Mouse (Mus musculus) heart, embryonic 16.5 days (tissue): ENCODE measurements at regions not wholly inside any gene's neighbourhood (a gene's known extent, or its start where the extent isn't known, plus 50 kb on each side); places are given as distances from the start of the nearest gene placed in this dataset.

Experiments
- ATAC-seq: fragments of 200-750 bp; cut with Nextera tagmentation; replicated peaks from 2 replicates; pipeline ENCODE4 v1.8.0; 2017; ENCODE audit warnings: moderate number of reproducible peaks; ENCODE audit not compliant: insufficient read depth, low FRiP score; ENCODE audit errors: extremely low read depth
- H3K27ac ChIP-seq: fragments of 300-500 bp; sonication (generic); 2 replicates; pipeline ENCODE4 v1.5.1; 2014; ENCODE audit warnings: mild to moderate bottlenecking, low read length, control low read depth, moderate library complexity
- H3K27me3 ChIP-seq: fragments of 300-500 bp; sonication (generic); 2 replicates; pipeline ENCODE4 v1.6.1; 2014; ENCODE audit warnings: low read length, mixed read lengths; ENCODE audit not compliant: control insufficient read depth, insufficient read depth
- H3K36me3 ChIP-seq: fragments of 300-500 bp; sonication (generic); 2 replicates; pipeline ENCODE4 v1.6.1; 2014; ENCODE audit not compliant: control insufficient read depth, insufficient read depth
- H3K4me1 ChIP-seq: fragments of 300-500 bp; sonication (generic); 2 replicates; pipeline ENCODE4 v1.6.1; 2014; ENCODE audit warnings: low read length, mixed read lengths; ENCODE audit not compliant: control insufficient read depth, insufficient read depth
- H3K4me2 ChIP-seq: fragments of 300-500 bp; sonication (generic); 2 replicates; pipeline ENCODE4 v1.6.1; 2014; ENCODE audit warnings: low read depth, mild to moderate bottlenecking, control low read depth, low read length
- H3K4me3 ChIP-seq: fragments of 300-500 bp; sonication (generic); 2 replicates; pipeline ENCODE4 v1.5.1; 2014; ENCODE audit warnings: mild to moderate bottlenecking, control low read depth, low read length
- H3K9ac ChIP-seq: fragments of 300-500 bp; sonication (generic); 2 replicates; pipeline ENCODE4 v1.6.1; 2014; ENCODE audit warnings: low read length, control low read depth
- H3K9me3 ChIP-seq: fragments of 300-500 bp; sonication (generic); replicated peaks from 2 replicates; pipeline ENCODE4 v1.6.1; 2016; ENCODE audit warnings: low read length; ENCODE audit not compliant: control insufficient read depth
- WGBS: fragments of 180-500 bp; shearing (Covaris S2); extraction: QIAGEN DNeasy Blood & Tissue Kit; methylation state at CpG from one replicate; pipeline ENCODE4 v1.1.7; 2014; 5-methylcytosine and 5-hydroxymethylcytosine counted together

DNA sequence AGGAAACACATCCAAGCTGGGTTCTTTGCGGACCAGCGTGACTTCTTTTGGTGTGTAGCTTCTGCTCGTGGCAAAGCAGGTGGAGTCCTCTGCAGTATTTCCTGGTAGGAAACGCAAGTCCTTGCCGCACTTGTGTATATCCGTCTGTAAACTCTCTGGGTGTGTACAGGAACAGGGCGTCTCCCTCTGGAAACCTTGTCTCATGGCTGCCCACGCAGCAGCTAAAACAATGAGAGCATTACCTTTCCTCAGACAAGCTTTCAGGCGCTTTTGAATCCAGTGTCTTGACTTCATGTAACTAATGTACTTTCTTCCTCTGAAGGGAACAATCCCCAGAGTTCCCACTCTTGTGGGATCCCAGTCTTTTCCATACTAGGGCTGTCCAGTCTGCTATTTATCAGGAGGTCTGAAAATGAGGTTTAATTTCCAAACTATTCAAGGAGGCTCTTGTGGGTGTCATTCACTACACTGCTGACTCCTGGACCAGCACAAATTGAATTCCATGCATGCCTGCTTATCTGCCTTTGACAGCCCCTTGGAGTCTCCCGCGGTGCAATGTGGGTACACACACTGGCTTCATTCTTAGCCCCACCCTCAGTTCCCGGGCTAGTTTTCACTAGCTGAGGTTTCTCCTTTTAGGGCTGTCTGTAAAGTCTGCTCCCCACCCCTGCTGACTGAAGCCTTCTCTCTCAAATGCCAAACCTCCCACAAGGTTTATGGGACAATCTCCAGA is 161.6 kb upstream of the Anxa10 start:
- peak overlapping the region; percentile 58 for H3K4me2 ChIP-seq
- H3K4me1 ChIP-seq, result peaks cover 18% of the 10 kb centered on the region
- H3K9me3 ChIP-seq, result no peaks in the 10 kb centered on the region
- H3K27me3 ChIP-seq, result no peaks in the 10 kb centered on the region
- peak overlapping the region; percentile 63 for H3K9ac ChIP-seq
- 27% methylated on average over 12 of the region's 12 CpGs for WGBS
- H3K36me3 ChIP-seq, result no peaks in the 10 kb centered on the region
- H3K27ac ChIP-seq, result peak overlapping the region; percentile 94
- H3K4me3 ChIP-seq, result peak overlapping the region; percentile 32
- peak; percentile 96 for ATAC-seq

DNA sequence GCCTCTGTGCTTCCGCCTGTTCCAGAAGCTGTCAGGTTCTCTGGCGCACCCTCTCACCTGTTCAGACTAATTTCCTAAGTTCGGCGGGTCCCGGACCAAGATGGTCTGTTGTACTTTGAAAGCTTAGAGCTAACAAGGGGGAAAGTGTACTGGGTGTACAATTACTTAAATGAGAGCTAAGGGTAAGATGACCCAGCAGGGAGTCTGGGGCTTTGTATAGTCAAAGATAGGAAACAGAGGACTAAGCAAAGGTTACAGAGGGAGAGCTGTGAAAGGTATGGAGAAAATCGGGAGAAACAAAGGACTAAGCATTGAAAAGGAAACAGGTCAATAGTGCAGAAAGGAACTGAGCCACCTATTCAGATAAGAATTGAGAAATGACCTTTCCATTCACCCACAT is 127.6 kb upstream of the Anxa10 start:
- no peaks in the 10 kb centered on the region for H3K27me3 ChIP-seq
- H3K9ac ChIP-seq, result no peak overlapping the region
- no peak overlapping the region for H3K4me2 ChIP-seq
- H3K9me3 ChIP-seq, result no peaks in the 10 kb centered on the region
- no peaks in the 10 kb centered on the region for H3K4me1 ChIP-seq
- no peak for ATAC-seq
- no peaks in the 10 kb centered on the region for H3K36me3 ChIP-seq
- WGBS, result 92% methylated on average over 6 of the region's 6 CpGs
- no peak overlapping the region for H3K4me3 ChIP-seq
- no peak overlapping the region for H3K27ac ChIP-seq
